Mouse (Mus musculus) small intestine, adult 2 months (tissue): ENCODE data around the gene Cops2. TPM values are rescaled to one million over a fixed set of nuclear protein-coding genes. Genes with fewer than 3 reads are reported as not detected.
A peak's percentile ranks its signal among the peaks of the same experiment; 100 is the strongest.

ENCODE experiments used
- H3K27ac ChIP-seq: fragments of 200-500 bp; 2 replicates; pipeline ENCODE4 v1.5.1; 2012; ENCODE audit warnings: low read depth, low read length, control low read depth, inconsistent platforms; ENCODE audit not compliant: insufficient read depth
- H3K27me3 ChIP-seq: fragments of 200-500 bp; 2 replicates; pipeline ENCODE4 v1.6.1; 2012; ENCODE audit warnings: mild to moderate bottlenecking, moderate library complexity, low read length, inconsistent platforms; ENCODE audit not compliant: control insufficient read depth, insufficient read depth
- H3K36me3 ChIP-seq: fragments of 200-500 bp; 2 replicates; pipeline ENCODE4 v1.6.1; 2012; ENCODE audit warnings: mild to moderate bottlenecking, low read length, control low read depth, inconsistent platforms; ENCODE audit not compliant: control insufficient read depth, insufficient read depth
- H3K4me1 ChIP-seq: fragments of 200-500 bp; 2 replicates; pipeline ENCODE4 v1.6.1; 2012; ENCODE audit warnings: low read length, inconsistent platforms, mixed read lengths; ENCODE audit not compliant: control insufficient read depth, insufficient read depth, insufficient read length
- H3K4me3 ChIP-seq: fragments of 200-500 bp; 2 replicates; pipeline ENCODE4 v1.5.1; 2012; ENCODE audit warnings: low read depth, mild to moderate bottlenecking, control low read depth, inconsistent platforms, low read length, moderate library complexity
- CTCF ChIP-seq: fragments of 200-500 bp; IDR thresholded peaks from 2 replicates; pipeline ENCODE4 v1.5.1; 2012; ENCODE audit warnings: low read depth, mild to moderate bottlenecking, control low read depth, inconsistent platforms, low read length, moderate library complexity, mixed read lengths; ENCODE audit not compliant: insufficient replicate concordance, insufficient read length; ENCODE audit errors: extremely low read depth
- POLR2A ChIP-seq: fragments of 200-500 bp; IDR thresholded peaks from 2 replicates; pipeline ENCODE4 v1.6.1; 2012; ENCODE audit warnings: low read depth, mild to moderate bottlenecking, control low read depth, inconsistent platforms, low read length, moderate library complexity
- WGBS: fragments of 180-500 bp; shearing (Covaris S2); methylation state at CpG from one replicate; pipeline ENCODE4 v1.1.7; 2018; 5-methylcytosine and 5-hydroxymethylcytosine counted together
- polyA plus RNA-seq: library from polyadenylated mRNA; depleted of rRNA; stranded (reverse); fragments of >200 nt; gene quantifications from 2 replicates; pipeline ENCODE4 v1.2.3, GENCODE M21; 2012

Cops2 gene
- polyA plus RNA-seq, 1 experiment, result 1.3 TPM

DNA sequence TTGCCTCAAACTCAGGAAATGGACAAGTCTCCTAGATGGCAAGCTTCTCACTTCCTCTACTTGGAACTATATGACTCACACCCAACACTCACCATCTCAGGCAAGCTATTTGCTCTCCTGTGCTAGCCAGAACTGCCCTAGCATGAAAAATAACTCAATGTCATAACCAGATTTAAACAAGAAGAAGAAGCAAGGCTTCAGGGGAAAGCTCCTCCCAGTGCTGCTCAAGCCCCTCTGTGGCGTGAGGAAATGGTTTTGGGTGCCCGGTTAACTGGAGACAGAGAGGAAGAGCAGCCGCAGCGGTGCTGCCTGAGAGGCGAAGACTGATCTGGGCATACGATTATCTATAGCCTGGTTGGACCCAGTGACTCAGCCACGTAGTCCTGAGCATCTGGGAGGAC is 67.5 kb downstream of the Cops2 start:
- peaks cover 21% of the 10 kb centered on the region for H3K4me1 ChIP-seq
- TF ChIP-seq POLR2A, result no peak
- no peak overlapping the region for H3K4me3 ChIP-seq
- H3K27ac ChIP-seq, result no peak overlapping the region
- 70% methylated on average over 7 of the region's 7 CpGs for WGBS
- 0 out of 2 replicates have a peak, but pooled peaks cover 3% of the 10 kb centered on the region for H3K27me3 ChIP-seq
- H3K36me3 ChIP-seq, result no peaks in the 10 kb centered on the region

DNA sequence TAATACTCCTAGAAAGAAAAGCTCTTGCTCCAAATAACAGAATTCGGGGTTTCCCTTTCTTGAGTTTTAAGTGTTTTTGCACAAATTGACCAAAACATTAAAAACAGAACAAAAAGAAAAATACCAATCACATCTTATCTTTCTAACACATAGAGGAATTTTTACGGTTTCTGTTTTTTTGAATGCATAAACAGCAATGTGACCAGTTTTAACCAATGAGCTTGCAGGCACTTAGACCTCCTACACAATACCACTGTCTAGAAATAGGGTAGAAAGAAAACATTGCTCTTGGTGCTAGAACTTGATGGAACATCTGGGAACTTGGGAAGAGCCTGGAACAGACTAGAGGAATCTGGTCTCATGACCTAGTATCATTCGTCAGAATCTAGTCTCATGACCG is 68.7 kb downstream of the Cops2 start:
- no peak overlapping the region for H3K4me3 ChIP-seq
- H3K36me3 ChIP-seq, result no peaks in the 10 kb centered on the region
- H3K27ac ChIP-seq, result no peak overlapping the region
- 0 out of 2 replicates have a peak, but pooled peaks cover 3% of the 10 kb centered on the region for H3K27me3 ChIP-seq
- no peak for TF ChIP-seq POLR2A
- no peak for TF ChIP-seq CTCF
- H3K4me1 ChIP-seq, result peaks cover 21% of the 10 kb centered on the region
- WGBS, result 93% methylated on average over 4 of the region's 4 CpGs

- 0 out of 2 replicates have a peak, but pooled peaks cover 3% of the 10 kb centered on the region for H3K27me3 ChIP-seq
- no peaks in the 10 kb centered on the region for H3K36me3 ChIP-seq
- no peak overlapping the region for H3K4me3 ChIP-seq
- peaks cover 25% of the 10 kb centered on the region for H3K4me1 ChIP-seq
- peak overlapping the region; percentile 49; the same call in 1 of the 2 replicates for H3K27ac ChIP-seq
- TF ChIP-seq CTCF (no peak), POLR2A (no peak)
- 64% methylated on average over 5 of the region's 5 CpGs for WGBS
These were observed 69.7 kb downstream of the Cops2 start for GRCm38 (mm10) chr2:125789265-125789664.

- TF ChIP-seq CTCF (no peak), POLR2A (no peak)
- 14% methylated on average over 3 of the region's 3 CpGs for WGBS
- peak overlapping the region; percentile 49; the same call in 1 of the 2 replicates for H3K27ac ChIP-seq
These were observed 70.2 kb downstream of the Cops2 start for GRCm38 (mm10) chr2:125788785-125789184.

DNA sequence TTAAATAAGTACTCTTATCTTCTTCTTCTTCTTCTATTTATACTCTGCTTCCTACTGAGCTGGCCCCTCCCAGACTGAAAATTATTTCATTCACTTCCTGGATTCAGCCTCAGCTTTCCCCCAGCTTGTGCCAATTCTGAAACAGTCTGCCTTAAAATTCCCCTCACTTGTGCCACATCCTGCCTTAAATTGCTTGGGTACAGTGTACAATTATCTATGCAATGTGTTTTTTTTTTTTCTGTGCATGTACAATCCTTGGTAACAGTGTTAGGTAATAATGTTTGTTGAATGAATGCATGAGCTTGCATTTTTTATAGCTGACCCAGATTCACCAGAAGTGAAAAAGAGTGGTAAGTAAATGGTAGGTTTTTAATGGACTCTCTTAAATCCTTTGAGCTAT is 70.6 kb downstream of the Cops2 start:
- TF ChIP-seq CTCF, result no peak
- no peak for TF ChIP-seq POLR2A
- Histone ChIP-seq H3K4me3 (no peak overlapping the region), H3K27me3 (no peaks in the 10 kb centered on the region), H3K4me1 (peaks cover 31% of the 10 kb centered on the region), H3K36me3 (no peaks in the 10 kb centered on the region), H3K27ac (peak overlapping the region; percentile 60; the same call in 1 of the 2 replicates)

More at GRCm38 (mm10) chr2:125788785-125789184, 70.2 kb downstream of the Cops2 start:
- Histone ChIP-seq H3K36me3 (no peaks in the 10 kb centered on the region), H3K4me3 (no peak overlapping the region), H3K4me1 (peaks cover 27% of the 10 kb centered on the region), H3K27me3 (0 out of 2 replicates have a peak, but pooled peaks cover 1% of the 10 kb centered on the region)

DNA sequence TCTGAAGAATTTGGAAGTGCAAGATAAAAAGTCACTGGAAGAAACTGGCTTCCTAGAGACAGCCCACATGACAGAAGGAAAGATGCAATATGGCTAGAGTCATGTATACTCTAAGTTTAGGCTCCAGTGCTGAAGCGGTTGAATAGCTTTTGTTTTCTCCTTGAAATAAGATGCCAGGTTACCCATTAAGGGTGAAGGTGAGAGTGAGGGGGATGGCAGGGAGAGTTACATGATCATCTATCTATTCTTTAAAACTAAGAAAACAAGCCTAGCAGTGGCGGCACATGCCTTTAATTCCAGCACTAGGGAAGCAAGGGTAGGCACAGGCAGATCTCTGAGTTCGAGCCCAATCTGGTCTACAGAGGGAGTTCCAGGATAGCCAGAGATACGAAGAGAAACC is 73.9 kb downstream of the Cops2 start:
- no peaks in the 10 kb centered on the region for H3K27me3 ChIP-seq
- H3K4me1 ChIP-seq, result peaks cover 30% of the 10 kb centered on the region
- TF ChIP-seq POLR2A (no peak), CTCF (no peak)
- no peaks in the 10 kb centered on the region for H3K36me3 ChIP-seq
- H3K27ac ChIP-seq, result peak overlapping the region; percentile 54; the same call in 1 of the 2 replicates
- 76% methylated on average over 4 of the region's 4 CpGs for WGBS
- H3K4me3 ChIP-seq, result no peak overlapping the region

DNA sequence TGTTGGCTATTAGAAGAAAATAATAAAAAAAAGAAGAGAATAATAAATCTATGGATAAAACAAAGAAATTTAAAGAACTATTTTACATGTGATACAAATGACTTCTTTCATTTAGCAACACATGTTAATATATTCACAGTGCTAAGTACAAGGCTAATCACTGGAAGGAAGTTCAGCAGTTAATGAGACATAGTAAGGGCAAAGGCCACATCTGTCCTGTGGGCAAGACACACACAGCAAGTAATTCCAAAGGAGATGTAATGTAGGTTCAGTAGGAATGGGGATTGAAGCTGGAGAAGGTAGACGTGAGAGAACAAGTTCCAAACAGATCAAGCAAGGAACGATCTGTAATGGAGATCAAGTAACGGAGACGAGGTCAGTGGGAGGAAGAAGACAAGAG is 74.5 kb downstream of the Cops2 start:
- Histone ChIP-seq H3K27ac (peak overlapping the region; percentile 54), H3K27me3 (no peaks in the 10 kb centered on the region), H3K36me3 (no peaks in the 10 kb centered on the region; the same call in 1 of the 2 replicates), H3K4me3 (no peak overlapping the region), H3K4me1 (peaks cover 27% of the 10 kb centered on the region)
- TF ChIP-seq POLR2A (no peak), CTCF (no peak)
- WGBS, result 58% methylated on average over 4 of the region's 4 CpGs
